Mouse (Mus musculus) left cerebral cortex, postnatal 14 days (tissue): ENCODE measurements at regions not wholly inside any gene's neighbourhood (a gene's known extent, or its start where the extent isn't known, plus 50 kb on each side); places are given as distances from the start of the nearest gene placed in this dataset.

Source experiments
- DNase-seq, 2 experiments: peaks; one replicate each; pipeline ENCODE4 v3.0.0; 2021 to 2022; ENCODE audit warnings: low spot score in 2 of 2, mixed read lengths in 1 of 2
- intact Hi-C: fragments of 180-260 bp; cut with DNase I; formaldehyde crosslinking; loops from one replicate; pipeline ENCODE4 v1.15.1; 2025

DNA sequence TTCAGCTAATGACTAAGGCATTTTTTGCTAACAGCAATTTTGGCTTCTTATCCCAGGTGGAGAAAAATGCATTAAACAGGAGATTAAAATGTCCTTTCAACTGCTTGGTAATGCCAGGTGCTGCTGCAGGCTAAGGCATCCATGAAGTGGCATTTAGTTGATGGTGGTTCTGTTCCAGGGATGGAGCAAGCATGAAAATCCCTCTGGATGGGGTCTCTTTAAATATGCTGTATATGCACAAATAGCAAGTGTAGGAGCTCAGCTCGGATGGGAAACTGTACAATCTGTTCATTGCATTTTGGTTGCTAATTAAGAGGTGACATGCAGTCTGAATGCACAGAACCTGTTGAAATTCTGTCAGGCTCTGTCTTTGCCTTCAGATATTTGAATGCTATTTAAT is 723.0 kb upstream of the Mef2c start:
- peak; percentile 14 to 15 for DNase-seq
- intact Hi-C loops: no loop called here
